Mouse (Mus musculus): ENCODE data around the gene Dnase1l3. TPM values are rescaled to one million over a fixed set of nuclear protein-coding genes. Genes with fewer than 3 reads are reported as not detected.

Dnase1l3 gene
- polyA plus RNA-seq, 1 experiment from 2014 or later: 0.99 TPM

- Histone ChIP-seq H3K27me3 (replicated peaks) (0 out of 2 replicates have a peak, but pooled peaks cover 4% of the 10 kb centered on the region), H3K36me3 (no peaks in the 10 kb centered on the region), H3K27ac (peak overlapping the region; percentile 36; the same call in 1 of the 2 replicates), H3K4me2 (no peak overlapping the region), H3K9ac (no peak overlapping the region), H3K4me1 (peaks cover 16% of the 10 kb centered on the region), H3K9me3 (no peaks in the 10 kb centered on the region), H3K4me3 (replicated peaks) (no peak overlapping the region)
- 63% methylated on average over 3 of the region's 3 CpGs for WGBS
- no peak for ATAC-seq (ENCODE audit: insufficient read depth, low FRiP score, low read depth)
Measured at GRCm38 (mm10) chr14:7999030-7999429, 4.7 kb upstream of the Dnase1l3 start.

- Histone ChIP-seq H3K4me3 (replicated peaks) (0 out of 2 replicates have a peak overlapping the region, but pooled peaks have one; percentile 14), H3K4me1 (peaks cover 3% of the 10 kb centered on the region; the same call in 1 of the 2 replicates), H3K9me3 (no peaks in the 10 kb centered on the region), H3K27ac (no peak overlapping the region), H3K36me3 (no peaks in the 10 kb centered on the region), H3K4me2 (peak overlapping the region; percentile 49), H3K27me3 (replicated peaks) (0 out of 2 replicates have a peak, but pooled peaks cover 4% of the 10 kb centered on the region), H3K9ac (no peak overlapping the region)
- no peak for ATAC-seq (ENCODE audit: insufficient read depth, low FRiP score, low read depth)
- 3% methylated on average over 15 of the region's 15 CpGs for WGBS
Measured at GRCm38 (mm10) chr14:7997255-7997696, 2.9 kb upstream of the Dnase1l3 start.

DNA sequence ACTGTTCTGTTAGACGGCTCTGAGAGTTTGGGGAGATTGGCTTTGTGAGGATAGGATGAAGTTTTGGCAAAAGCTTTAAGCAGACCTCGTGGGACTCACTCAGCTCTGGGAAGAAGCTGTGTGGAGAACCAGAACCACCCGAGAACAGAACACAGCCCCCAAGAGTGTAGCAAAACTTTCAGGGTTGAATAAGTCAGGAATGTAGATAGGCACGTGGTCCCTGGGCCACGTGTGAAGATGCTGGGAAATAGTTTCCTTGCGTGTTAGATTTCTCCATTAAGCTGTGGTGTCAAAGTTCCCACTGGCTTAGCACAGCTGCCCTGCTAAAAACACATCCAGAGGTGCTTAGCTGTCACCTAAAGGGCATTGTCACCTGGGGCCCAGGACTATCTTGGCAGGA, 2.2 kb downstream of the Dnase1l3 start:
- peaks cover 3% of the 10 kb centered on the region; the same call in 1 of the 2 replicates for H3K4me1 ChIP-seq
- 48% methylated on average over 6 of the region's 6 CpGs for WGBS
- H3K27me3 ChIP-seq (replicated peaks): no peaks in the 10 kb centered on the region
- H3K4me3 ChIP-seq (replicated peaks): no peak overlapping the region
- H3K4me2 ChIP-seq: no peak overlapping the region
- no peaks in the 10 kb centered on the region for H3K36me3 ChIP-seq
- no peak overlapping the region for H3K27ac ChIP-seq
- no peak overlapping the region for H3K9ac ChIP-seq
- H3K9me3 ChIP-seq: no peaks in the 10 kb centered on the region
- ATAC-seq (ENCODE audit: insufficient read depth, low FRiP score, low read depth): no peak

DNA sequence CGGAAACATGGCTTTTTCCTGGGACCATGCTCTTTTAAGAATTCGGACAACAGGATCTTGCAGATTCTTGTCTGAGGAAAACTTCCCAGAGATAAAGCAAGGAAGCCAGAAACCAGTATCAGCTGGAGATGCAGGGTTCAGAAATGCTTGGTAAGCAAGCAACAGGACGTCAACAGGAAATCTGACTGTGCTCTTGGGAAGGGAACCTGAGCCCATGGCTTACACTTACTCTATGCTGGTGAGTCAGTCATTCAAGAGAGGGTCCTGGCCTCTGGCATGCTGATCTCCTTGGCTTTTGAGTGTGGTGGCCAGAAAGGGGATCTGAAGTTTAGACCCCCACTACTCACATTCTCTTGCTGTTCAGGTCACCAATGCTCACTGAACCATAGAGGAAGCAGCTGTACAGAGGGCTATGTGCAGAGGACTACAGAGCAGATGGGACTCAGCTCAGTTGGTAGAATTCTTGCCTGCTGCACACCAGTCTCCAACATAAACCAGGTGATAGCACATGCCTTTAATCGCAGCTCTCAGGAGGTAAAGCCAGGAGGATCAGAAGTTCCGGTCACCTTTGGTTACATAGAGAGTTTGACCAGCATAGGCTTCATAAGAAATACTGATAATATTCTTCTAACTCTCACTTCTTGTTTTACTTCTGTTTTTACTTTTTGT, 3.1 kb downstream of the Dnase1l3 start:
- no peak overlapping the region for H3K4me2 ChIP-seq
- 83% methylated on average over 5 of the region's 5 CpGs for WGBS
- H3K27me3 ChIP-seq (replicated peaks): no peaks in the 10 kb centered on the region
- H3K27ac ChIP-seq: no peak overlapping the region
- no peak overlapping the region for H3K4me3 ChIP-seq (replicated peaks)
- no peaks in the 10 kb centered on the region for H3K9me3 ChIP-seq
- H3K4me1 ChIP-seq: no peaks in the 10 kb centered on the region
- no peak overlapping the region for H3K9ac ChIP-seq
- ATAC-seq (ENCODE audit: insufficient read depth, low FRiP score, low read depth): no peak
- H3K36me3 ChIP-seq: no peaks in the 10 kb centered on the region

DNA sequence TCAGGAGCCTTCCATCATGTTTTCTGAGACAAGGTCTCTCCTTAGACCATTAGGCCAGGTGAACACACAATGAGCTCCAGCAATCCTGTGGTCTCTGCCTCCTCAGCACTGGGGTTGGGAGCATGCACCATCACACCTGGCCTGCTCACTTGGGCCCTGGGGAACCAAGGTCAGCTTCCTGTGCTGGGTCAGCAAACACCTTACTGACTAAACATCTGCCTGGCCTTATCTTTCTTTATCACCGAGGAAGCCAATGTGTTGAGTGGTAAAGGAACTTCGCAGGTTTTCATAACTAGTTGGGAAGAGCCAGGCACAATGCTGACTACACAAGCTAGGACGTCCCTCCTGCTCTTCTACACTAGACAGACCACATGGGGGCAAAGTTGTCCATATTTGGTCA, 4.4 kb downstream of the Dnase1l3 start:
- Histone ChIP-seq H3K36me3 (no peaks in the 10 kb centered on the region), H3K9ac (no peak overlapping the region), H3K4me3 (replicated peaks) (no peak overlapping the region), H3K27me3 (replicated peaks) (no peaks in the 10 kb centered on the region), H3K9me3 (no peaks in the 10 kb centered on the region), H3K4me1 (no peaks in the 10 kb centered on the region), H3K4me2 (no peak overlapping the region), H3K27ac (no peak overlapping the region)
- 59% methylated on average over 3 of the region's 3 CpGs for WGBS
- no peak for ATAC-seq (ENCODE audit: insufficient read depth, low FRiP score, low read depth)

- H3K4me1 ChIP-seq: no peaks in the 10 kb centered on the region
- no peak overlapping the region for H3K4me3 ChIP-seq (replicated peaks)
- H3K9me3 ChIP-seq: no peaks in the 10 kb centered on the region
- 58% methylated on average over 1 of the region's 1 CpGs for WGBS
- H3K4me2 ChIP-seq: no peak overlapping the region
- H3K36me3 ChIP-seq: no peaks in the 10 kb centered on the region
- H3K27me3 ChIP-seq (replicated peaks): no peaks in the 10 kb centered on the region
- ATAC-seq (ENCODE audit: insufficient read depth, low FRiP score, low read depth): no peak
- no peak overlapping the region for H3K27ac ChIP-seq
- H3K9ac ChIP-seq: no peak overlapping the region
Measured at GRCm38 (mm10) chr14:7989371-7989770, 5.0 kb downstream of the Dnase1l3 start.

- Histone ChIP-seq H3K9me3 (no peaks in the 10 kb centered on the region), H3K4me3 (replicated peaks) (no peak overlapping the region), H3K36me3 (no peaks in the 10 kb centered on the region), H3K4me1 (no peaks in the 10 kb centered on the region), H3K27ac (no peak overlapping the region), H3K4me2 (no peak overlapping the region), H3K9ac (no peak overlapping the region), H3K27me3 (replicated peaks) (no peaks in the 10 kb centered on the region)
- WGBS: 84% methylated on average over 6 of the region's 6 CpGs
- no peak for ATAC-seq (ENCODE audit: insufficient read depth, low FRiP score, low read depth)
Measured at GRCm38 (mm10) chr14:7986913-7987312, 7.5 kb downstream of the Dnase1l3 start.

GRCm38 (mm10) chr14:7981226-7981625, 13.1 kb downstream of the Dnase1l3 start:
- Histone ChIP-seq H3K4me3 (replicated peaks) (no peak overlapping the region), H3K4me2 (no peak overlapping the region), H3K27ac (no peak overlapping the region), H3K9ac (no peak overlapping the region), H3K9me3 (no peaks in the 10 kb centered on the region), H3K27me3 (replicated peaks) (no peaks in the 10 kb centered on the region), H3K36me3 (no peaks in the 10 kb centered on the region), H3K4me1 (no peaks in the 10 kb centered on the region)
- WGBS: 81% methylated on average over 1 of the region's 1 CpGs
- ATAC-seq (ENCODE audit: insufficient read depth, low FRiP score, low read depth): no peak

GRCm38 (mm10) chr14:7978183-7978582, 16.2 kb downstream of the Dnase1l3 start:
- Histone ChIP-seq H3K9ac (no peak overlapping the region), H3K27me3 (replicated peaks) (no peaks in the 10 kb centered on the region), H3K4me1 (no peaks in the 10 kb centered on the region), H3K9me3 (no peaks in the 10 kb centered on the region), H3K4me3 (replicated peaks) (no peak overlapping the region), H3K4me2 (no peak overlapping the region), H3K27ac (no peak overlapping the region), H3K36me3 (no peaks in the 10 kb centered on the region)
- 77% methylated on average over 1 of the region's 1 CpGs for WGBS
- ATAC-seq (ENCODE audit: insufficient read depth, low FRiP score, low read depth): no peak

DNA sequence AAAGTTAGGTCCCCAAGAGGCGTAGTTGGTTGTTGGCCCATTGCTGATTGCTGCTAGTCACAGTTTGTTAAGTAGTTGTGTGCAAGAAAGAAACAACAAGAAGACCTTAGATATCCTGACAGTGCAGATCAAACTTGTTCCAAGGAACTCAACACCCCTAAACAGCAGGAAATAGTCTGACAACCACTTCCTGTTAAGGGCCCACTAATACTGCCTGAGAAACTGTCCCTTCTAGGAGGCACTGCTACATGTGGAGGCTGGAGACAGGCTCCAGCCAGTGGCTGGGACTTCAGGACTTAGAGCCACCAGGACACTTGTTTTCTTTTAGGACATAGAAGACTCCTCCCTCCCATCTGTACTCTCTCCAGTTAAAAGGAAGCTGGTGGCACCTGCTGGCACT, 16.9 kb downstream of the Dnase1l3 start:
- ATAC-seq (ENCODE audit: insufficient read depth, low FRiP score, low read depth): no peak
- Histone ChIP-seq H3K4me2 (no peak overlapping the region), H3K27ac (no peak overlapping the region), H3K4me3 (replicated peaks) (no peak overlapping the region), H3K9me3 (no peaks in the 10 kb centered on the region), H3K9ac (no peak overlapping the region), H3K36me3 (no peaks in the 10 kb centered on the region), H3K27me3 (replicated peaks) (no peaks in the 10 kb centered on the region), H3K4me1 (no peaks in the 10 kb centered on the region)
- WGBS: 92% methylated on average over 1 of the region's 1 CpGs

GRCm38 (mm10) chr14:7975177-7975576, 19.2 kb downstream of the Dnase1l3 start:
- Histone ChIP-seq H3K9ac (no peak overlapping the region), H3K27ac (no peak overlapping the region), H3K9me3 (no peaks in the 10 kb centered on the region), H3K4me1 (no peaks in the 10 kb centered on the region; the same call in 1 of the 2 replicates), H3K36me3 (no peaks in the 10 kb centered on the region), H3K27me3 (replicated peaks) (no peaks in the 10 kb centered on the region), H3K4me3 (replicated peaks) (no peak overlapping the region), H3K4me2 (no peak overlapping the region)
- 83% methylated on average over 6 of the region's 6 CpGs for WGBS
- no peak for ATAC-seq (ENCODE audit: insufficient read depth, low FRiP score, low read depth)

DNA sequence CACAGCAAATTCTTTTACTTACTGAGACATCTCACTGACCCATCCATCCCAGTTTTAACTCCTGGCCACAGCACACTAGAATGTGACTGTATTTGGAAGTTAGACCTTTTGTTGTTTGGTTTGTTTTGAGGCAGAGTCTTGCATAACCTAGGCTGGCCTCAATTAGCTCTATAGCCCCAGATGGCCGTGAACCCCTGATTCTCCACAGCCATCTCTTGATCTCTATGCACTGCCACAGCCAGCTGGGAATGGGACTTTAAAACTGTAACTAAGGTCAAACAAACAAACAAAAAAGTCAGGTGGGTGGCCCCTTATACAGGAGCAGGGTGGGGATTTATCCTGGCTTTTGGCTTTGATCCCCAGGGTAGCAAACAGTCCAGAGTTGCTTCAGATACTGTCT, 19.7 kb downstream of the Dnase1l3 start:
- Histone ChIP-seq H3K27me3 (replicated peaks) (no peaks in the 10 kb centered on the region), H3K4me3 (replicated peaks) (no peak overlapping the region), H3K4me1 (no peaks in the 10 kb centered on the region; the same call in 1 of the 2 replicates), H3K9me3 (no peaks in the 10 kb centered on the region), H3K4me2 (no peak overlapping the region), H3K9ac (no peak overlapping the region), H3K36me3 (no peaks in the 10 kb centered on the region), H3K27ac (no peak overlapping the region)
- WGBS: 89% methylated on average over 1 of the region's 1 CpGs
- no peak for ATAC-seq (ENCODE audit: insufficient read depth, low FRiP score, low read depth)

Measured in stomach, embryonic 15.5 days (tissue).